Comparison of ENCODE assay signal across 9 mouse cellular contexts in the genomic region with DNA sequence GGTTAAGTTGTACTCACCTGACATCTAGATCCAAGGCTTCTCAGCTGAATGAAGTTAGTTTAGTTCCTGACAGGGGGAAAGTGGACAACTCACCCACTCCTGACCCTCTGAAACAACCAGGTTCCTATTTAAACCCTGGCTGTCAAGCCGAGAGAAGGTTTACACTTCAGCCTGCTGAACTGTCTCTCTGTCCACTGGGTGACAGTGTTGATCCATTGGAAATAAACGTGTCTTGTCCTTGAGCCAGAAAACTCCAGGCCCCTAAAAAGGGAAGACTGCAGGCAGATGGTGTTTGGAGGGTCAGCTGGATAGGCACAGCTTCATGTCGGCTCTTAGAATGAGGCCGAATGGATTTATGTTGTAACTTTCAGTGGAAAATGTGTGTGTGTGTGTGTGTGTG. TPM values are rescaled to one million over a fixed set of nuclear protein-coding genes. Genes with fewer than 3 reads are reported as not detected.
DNase-seq lines count a peak whose midpoint lies in the region; ATAC-seq and TF ChIP-seq lines count a peak whose summit lies in the region.
"Had no signal": no experiment of that assay in that cellular context is flagged by ENCODE, and none has a peak within 500 bp of the region (broad histone marks: within the 10 kb centered on the region; RNA-seq: fewer than 3 reads in every experiment).

No protein-coding gene starts in this region.

- no peaks in the 10 kb centered on the region for H3K79me3 ChIP-seq in C2C12 (ENCODE audit: low read depth)

- WGBS in heart, embryonic 11.5 days (ENCODE audit: insufficient replicate concordance), result 28% methylated on average over 4 of the region's 4 CpGs
- WGBS in intestine, embryonic 14.5 days, result 10% methylated on average over 4 of the region's 4 CpGs

- peak; percentile 37 for TF ChIP-seq CTCF in C2C12 (IDR thresholded peaks at IDR 0.05; ENCODE audit: control insufficient read depth, insufficient read depth, insufficient read length)

- H3K79me2 ChIP-seq in C2C12 (ENCODE audit: control insufficient read depth, insufficient read depth), result no peaks in the 10 kb centered on the region

- peak; percentile 11 to 41 for DNase-seq in heart, adult 18-20 months
- peak; percentile 53 for DNase-seq in cerebellum, adult 11-12 months
- peak; percentile 68 for DNase-seq in intestine, embryonic 14.5 days (ENCODE audit: low spot score)
- peak; percentile 53 for DNase-seq in lung, postnatal 36 days
- no peak for DNase-seq in urinary bladder, postnatal 25 days (ENCODE audit: low spot score)
- no peak for DNase-seq in testis, postnatal 14 days (ENCODE audit: low spot score)

- no peak overlapping the region for H3ac ChIP-seq in C2C12 (ENCODE audit: control insufficient read depth, insufficient read length, low read depth)

- no peaks in the 10 kb centered on the region for H3K36me3 ChIP-seq in heart, embryonic 11.5 days (ENCODE audit: control insufficient read depth, insufficient read depth, low read length)
- H3K36me3 ChIP-seq in C2C12 (ENCODE audit: control insufficient read depth, insufficient read depth), result no peaks in the 10 kb centered on the region
- no peaks in the 10 kb centered on the region for H3K36me3 ChIP-seq in intestine, embryonic 14.5 days (ENCODE audit: control insufficient read depth, insufficient read depth, low read length)
- H3K36me3 ChIP-seq: heart, embryonic 13.5 days had no signal

- H3K4me1 ChIP-seq in heart, embryonic 11.5 days (ENCODE audit: control insufficient read depth, insufficient read depth, low read length), result no peaks in the 10 kb centered on the region
- peaks cover 20% of the 10 kb centered on the region for H3K4me1 ChIP-seq in intestine, embryonic 14.5 days (replicated peaks; ENCODE audit: control insufficient read depth, insufficient read depth, low read length)

- no peak overlapping the region for H3K27ac ChIP-seq in heart, embryonic 11.5 days (ENCODE audit: low read depth, low read length)
- H3K27ac ChIP-seq in intestine, embryonic 14.5 days (ENCODE audit: low read depth), result no peak overlapping the region
- H3K27ac ChIP-seq: heart, embryonic 13.5 days had no signal

- ATAC-seq in heart, embryonic 11.5 days (replicated peaks; ENCODE audit: insufficient number of reproducible peaks, low FRiP score, low TSS enrichment), result no peak
- ATAC-seq in intestine, embryonic 14.5 days (replicated peaks; ENCODE audit: low FRiP score, low TSS enrichment, low read depth), result no peak

- no peak overlapping the region for H3K4me3 ChIP-seq in heart, embryonic 11.5 days (ENCODE audit: low read depth, low read length)
- no peak overlapping the region for H3K4me3 ChIP-seq in C2C12 (ENCODE audit: insufficient read depth, poor library complexity, severe bottlenecking)
- no peak overlapping the region for H3K4me3 ChIP-seq in intestine, embryonic 14.5 days (ENCODE audit: low read depth, low read length)
- H3K4me3 ChIP-seq: heart, embryonic 13.5 days had no signal

- H3K9ac ChIP-seq in heart, embryonic 11.5 days (ENCODE audit: low read depth, low read length), result no peak overlapping the region
- H3K9ac ChIP-seq in intestine, embryonic 14.5 days (ENCODE audit: low read length), result no peak overlapping the region
- H3K9ac ChIP-seq: heart, embryonic 13.5 days had no signal

- no peaks in the 10 kb centered on the region for H3K9me3 ChIP-seq in heart, embryonic 11.5 days (replicated peaks; ENCODE audit: control insufficient read depth, low read length)
- H3K9me3 ChIP-seq in intestine, embryonic 14.5 days (ENCODE audit: control insufficient read depth, low read length), result no peaks in the 10 kb centered on the region
- H3K9me3 ChIP-seq: heart, embryonic 13.5 days had no signal

- H3K4me2 ChIP-seq in heart, embryonic 11.5 days, result no peak overlapping the region
- H3K4me2 ChIP-seq in intestine, embryonic 14.5 days (ENCODE audit: low read length), result no peak overlapping the region
- H3K4me2 ChIP-seq: heart, embryonic 13.5 days had no signal

- H3K27me3 ChIP-seq in heart, embryonic 11.5 days (ENCODE audit: control insufficient read depth, insufficient read depth, low read length), result no peaks in the 10 kb centered on the region
- no peaks in the 10 kb centered on the region for H3K27me3 ChIP-seq in C2C12 (ENCODE audit: control insufficient read depth, insufficient read depth, insufficient read length)
- H3K27me3 ChIP-seq in intestine, embryonic 14.5 days (replicated peaks; ENCODE audit: control insufficient read depth, insufficient read depth, low read length), result no peaks in the 10 kb centered on the region
- H3K27me3 ChIP-seq: heart, embryonic 13.5 days had no signal

TF ChIP-seq in C2C12, 6 proteins besides CTCF, POLR2A, EP300 and RAD21:
- no peak for TF ChIP-seq MYOG (IDR thresholded peaks at IDR 0.05; ENCODE audit: control insufficient read depth, extremely low read depth, insufficient read length)
- TF ChIP-seq CEBPB (IDR thresholded peaks at IDR 0.05; ENCODE audit: low read depth), result no peak
- no peak for TF ChIP-seq FOSL1 (IDR thresholded peaks at IDR 0.05; ENCODE audit: insufficient read depth, low read length, poor library complexity, severe bottlenecking)
- TF ChIP-seq MYOD1 (IDR thresholded peaks at IDR 0.05; ENCODE audit: control insufficient read depth, insufficient read length, low read depth), result no peak
- TF ChIP-seq MAX (IDR thresholded peaks at IDR 0.05), result no peak
- TF ChIP-seq USF1 (IDR thresholded peaks at IDR 0.05; ENCODE audit: low read depth), result no peak

RNA-seq across cellular contexts. Expression of gene Metap2, which starts 48.5 kb away (rescaled TPM):
- 100 to 1,000 TPM; 112 to 116 TPM for total RNA-seq in heart, adult 18-20 months (2021)
- 199 and 219 TPM in 2 replicates for polyA plus RNA-seq in heart, embryonic 11.5 days (2014; fragmentation: Nextera tagmentation; extraction: Ambion mirVana)
- 205 TPM for polyA plus RNA-seq in C2C12 (2012; fragmentation: generic; extraction: Trizol)
- polyA plus RNA-seq in intestine, embryonic 14.5 days (2014; fragmentation: Nextera tagmentation; extraction: Ambion mirVana), result 206 and 207 TPM in 2 replicates

Comparison
In these comparisons a context has a peak if more than half of its experiments do, and no peak if none do; other contexts are left out.
1. DNase-seq: peak in heart, adult 18-20 months (2 of 2), cerebellum, adult 11-12 months (single experiment), intestine, embryonic 14.5 days (single experiment) and lung, postnatal 36 days (single experiment); none in urinary bladder, postnatal 25 days (single experiment) and testis, postnatal 14 days (single experiment).